Mouse (Mus musculus): ENCODE results near the gene Slc25a25.
"Not testable (repeated sequence)": the region's sequence is repeated elsewhere in the genome, so short reads cannot be mapped to it uniquely, and the experiment has no call there.

Gene Slc25a25

GRCm38 (mm10) chr2:32450881-32451844, at the start of gene Slc25a25:
Gene Slc25a25 (minus strand): TSS chr2:32451445.
- CTCF ChIA-PET: interaction anchor here (0.7 to 1.2 kb wide), 3 partner anchors 13 to 242 kb away, joined by 3 read pairs; no protein-coding TSS in a partner anchor

DNA sequence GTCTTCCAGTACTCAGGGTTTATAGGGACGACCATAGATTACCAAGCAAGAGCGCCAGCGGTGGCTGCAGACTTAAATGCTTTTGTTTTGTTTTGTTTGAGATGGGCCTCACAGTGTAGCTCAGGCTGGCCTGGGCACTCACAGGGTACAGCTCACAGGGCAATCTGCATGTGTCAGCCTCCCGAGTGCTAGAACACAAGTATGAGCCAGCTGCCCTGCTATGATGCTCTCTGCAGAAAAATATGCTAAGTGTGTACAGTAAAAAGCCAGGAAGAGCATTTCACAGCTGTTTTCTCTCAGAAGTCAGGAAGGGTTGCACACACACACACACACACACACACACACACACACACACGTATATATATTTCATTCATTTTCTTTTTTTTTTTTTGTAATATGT, 49.2 kb upstream of the Slc25a25 start:
- CTCF ChIA-PET: interaction anchor here (0.7 kb wide), 1 partner anchor 43 kb away, joined by 3 read pairs; no protein-coding TSS in a partner anchor

DNA sequence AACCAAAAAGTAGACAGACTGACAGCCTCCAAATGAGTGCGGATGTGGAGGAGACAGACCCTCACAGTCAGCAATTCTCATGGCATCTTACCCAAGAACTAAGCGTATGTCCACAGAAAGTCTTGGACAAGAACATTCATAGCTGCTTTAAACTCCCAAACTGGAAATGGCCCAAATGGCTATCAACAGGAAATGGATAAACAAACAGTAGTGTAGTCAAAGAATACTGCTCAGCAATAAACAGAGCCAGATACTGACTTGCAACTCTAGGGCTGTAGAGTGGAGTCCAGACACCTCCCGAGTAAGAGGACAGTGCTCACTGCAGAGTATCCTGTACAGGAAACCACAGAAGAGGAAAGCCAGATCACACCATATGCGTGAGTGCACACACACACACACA, 48.1 kb upstream of the Slc25a25 start:
- CTCF ChIA-PET: no interaction called here

DNA sequence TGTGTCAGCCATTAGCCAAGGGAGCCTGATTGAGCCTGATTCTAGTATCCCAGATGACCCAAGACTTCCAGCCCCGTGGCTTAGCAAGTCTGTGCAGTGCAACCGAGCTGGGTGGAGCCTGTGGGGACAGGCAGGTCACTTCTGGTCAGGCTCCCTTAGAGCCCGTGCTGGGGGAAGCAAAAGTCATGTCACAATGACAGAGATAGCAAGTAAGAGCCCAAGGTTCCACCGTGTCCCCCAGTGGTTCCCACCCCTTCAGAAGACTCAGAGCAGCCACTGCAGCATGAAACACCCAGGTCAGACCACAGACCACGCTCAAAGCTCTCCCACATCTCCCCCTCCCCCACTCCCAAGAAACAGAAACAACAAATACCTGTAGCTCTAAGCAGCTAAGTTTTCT, 44.9 kb upstream of the Slc25a25 start:
- CTCF ChIA-PET: interaction anchor here (1.0 to 1.1 kb wide), 2 partner anchors 38 to 49 kb away, joined by 4 read pairs; partner anchors contain the start of gene Fam102a

- CTCF ChIA-PET: interaction anchor here (0.5 to 1.1 kb wide), 4 partner anchors 39 to 402 kb away, joined by 3 to 4 read pairs (median 4); partner anchors contain the start of genes 6330409D20Rik and Fam102a
Measured at GRCm38 (mm10) chr2:32495185-32495726, 44.0 kb upstream of the Slc25a25 start.

- CTCF ChIA-PET: interaction anchor here (0.7 kb wide), 1 partner anchor 403 kb away, joined by 3 read pairs; no protein-coding TSS in a partner anchor
Measured at GRCm38 (mm10) chr2:32494522-32494921, 43.3 kb upstream of the Slc25a25 start.

DNA sequence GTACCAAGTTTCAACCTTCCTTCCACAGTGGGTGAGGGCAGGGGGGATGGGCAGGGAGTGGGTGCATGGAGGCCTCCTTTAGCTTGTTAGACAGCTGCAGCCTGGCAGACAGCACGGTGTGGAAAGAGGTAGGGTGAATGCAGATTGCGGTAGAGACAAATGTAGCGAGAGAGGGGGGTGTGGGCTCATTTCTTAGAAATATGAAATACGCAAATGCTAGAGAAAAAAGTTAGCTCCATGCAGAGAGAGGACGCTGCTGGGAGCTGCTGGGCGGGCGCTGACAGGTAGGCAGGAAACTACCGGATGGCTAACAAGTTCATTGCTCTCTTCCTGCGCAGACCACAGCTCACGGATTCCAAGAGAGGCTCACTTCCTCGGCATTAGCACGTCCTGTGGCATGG, 42.1 kb upstream of the Slc25a25 start:
- CTCF ChIA-PET: interaction anchor here (0.6 kb wide), 1 partner anchor 52 kb away, joined by 3 read pairs; no protein-coding TSS in a partner anchor

GRCm38 (mm10) chr2:32492661-32493060, 41.4 kb upstream of the Slc25a25 start:
- CTCF ChIA-PET: no interaction called here

DNA sequence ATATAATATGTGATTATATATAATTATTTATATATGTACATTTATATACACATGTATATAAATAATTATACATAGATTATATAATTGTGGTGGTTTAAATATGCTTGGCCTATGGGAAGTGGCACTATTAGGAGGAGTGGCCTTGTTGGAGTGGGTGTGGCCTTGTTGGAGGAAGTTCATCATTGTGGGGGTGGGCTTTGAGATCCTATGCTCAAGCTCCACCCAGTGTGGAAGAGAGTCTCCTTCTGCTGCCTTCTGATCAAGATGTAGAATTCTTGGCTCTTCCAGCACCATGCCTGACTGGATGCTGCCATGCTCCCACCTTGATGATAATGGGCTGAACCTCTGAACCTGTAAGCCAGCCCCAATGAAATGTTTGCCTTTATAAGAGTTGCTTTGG, 39.5 kb upstream of the Slc25a25 start:
- CTCF ChIA-PET: interaction anchor here (0.9 kb wide), 1 partner anchor 44 kb away, joined by 3 read pairs; the partner anchor contains the start of gene Fam102a

DNA sequence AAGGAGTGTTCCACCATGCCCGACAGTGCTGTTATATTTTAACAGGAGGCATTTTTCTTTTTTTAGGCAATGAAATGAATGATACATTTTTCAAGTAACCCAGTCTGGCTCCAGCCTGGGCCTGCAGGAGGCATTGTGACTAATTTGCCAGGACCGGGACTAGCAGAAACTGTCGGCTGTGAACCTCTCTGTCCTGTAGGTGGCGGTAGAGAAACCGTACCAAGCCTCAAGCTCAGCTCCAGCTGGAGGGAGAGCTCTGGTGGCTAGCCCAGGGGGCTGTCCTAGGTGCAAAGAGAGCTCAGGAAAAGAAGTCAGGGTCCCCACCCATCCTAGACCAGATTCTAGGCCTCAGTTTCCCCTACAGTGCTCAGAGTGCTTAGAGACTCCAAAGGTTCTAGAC, 37.4 kb upstream of the Slc25a25 start:
- CTCF ChIA-PET: interaction anchor here (1.3 to 1.4 kb wide), 2 partner anchors 49 to 76 kb away, joined by 3 to 7 read pairs; no protein-coding TSS in a partner anchor

GRCm38 (mm10) chr2:32487124-32487623, 35.9 kb upstream of the Slc25a25 start:
- CTCF ChIA-PET: interaction anchor here (0.9 to 1.4 kb wide), 4 partner anchors 20 to 90 kb away, joined by 3 to 22 read pairs (median 5); no protein-coding TSS in a partner anchor

DNA sequence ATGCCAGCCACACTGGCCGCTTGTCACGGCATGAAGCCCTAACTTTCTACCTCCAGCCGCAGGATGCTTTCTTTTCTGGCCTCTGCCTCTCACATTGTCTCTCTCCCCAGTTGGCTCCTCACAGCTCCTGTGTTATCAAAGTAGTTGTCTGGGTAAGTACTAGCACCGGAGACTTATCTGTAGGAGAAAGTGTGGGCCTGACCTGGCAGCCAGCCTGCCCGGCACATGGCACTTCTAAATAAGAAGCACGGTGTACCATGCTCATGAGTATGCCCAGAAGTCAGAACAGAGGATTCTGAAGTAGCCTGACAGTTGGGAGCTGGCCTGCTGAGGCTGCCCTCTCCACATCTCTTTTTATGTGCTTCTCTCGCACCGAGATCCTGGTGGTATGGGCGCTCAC, 34.9 kb upstream of the Slc25a25 start:
- CTCF ChIA-PET: interaction anchor here (0.6 to 1.1 kb wide), 2 partner anchors 19 to 89 kb away, joined by 3 read pairs; no protein-coding TSS in a partner anchor

GRCm38 (mm10) chr2:32485751-32486150, 34.5 kb upstream of the Slc25a25 start:
- CTCF ChIA-PET: interaction anchor here (0.6 kb wide), 1 partner anchor 53 kb away, joined by 3 read pairs; no protein-coding TSS in a partner anchor

GRCm38 (mm10) chr2:32484933-32485332, 33.7 kb upstream of the Slc25a25 start:
- CTCF ChIA-PET: no interaction called here

DNA sequence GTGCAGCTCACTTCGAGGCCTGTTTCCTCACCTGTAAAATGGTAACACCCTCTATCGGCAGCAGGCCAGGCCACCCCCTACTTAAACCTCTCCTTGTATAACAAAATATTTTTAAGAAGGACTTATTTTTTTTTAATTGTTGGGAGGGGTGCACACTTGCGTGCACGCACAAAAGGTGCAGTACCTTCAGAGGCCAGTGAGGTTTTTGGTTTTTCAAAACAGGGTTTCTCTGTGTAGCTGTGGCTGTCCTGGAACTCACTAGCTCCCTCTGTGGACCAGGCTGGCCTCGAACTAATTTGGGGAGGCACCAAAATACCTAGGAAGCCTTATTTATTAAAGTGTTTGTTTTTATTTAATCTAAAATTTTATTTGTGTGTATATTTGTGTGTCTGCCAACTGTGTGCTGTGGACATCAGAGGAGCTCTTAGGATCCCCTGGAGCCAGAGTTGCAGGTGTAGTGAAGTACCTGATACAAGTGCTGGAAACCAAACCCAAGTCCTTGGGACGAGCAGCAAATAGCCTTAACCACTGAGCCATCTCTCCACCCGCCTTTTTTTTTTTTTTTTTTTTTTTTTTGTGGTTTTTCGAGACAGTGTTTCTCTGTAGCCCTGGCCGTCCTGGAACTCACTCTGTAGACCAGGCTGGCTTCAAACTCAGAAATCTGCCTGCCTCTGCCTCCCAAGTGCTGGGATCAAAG, 32.1 kb upstream of the Slc25a25 start:
- CTCF ChIA-PET: no interaction called here

DNA sequence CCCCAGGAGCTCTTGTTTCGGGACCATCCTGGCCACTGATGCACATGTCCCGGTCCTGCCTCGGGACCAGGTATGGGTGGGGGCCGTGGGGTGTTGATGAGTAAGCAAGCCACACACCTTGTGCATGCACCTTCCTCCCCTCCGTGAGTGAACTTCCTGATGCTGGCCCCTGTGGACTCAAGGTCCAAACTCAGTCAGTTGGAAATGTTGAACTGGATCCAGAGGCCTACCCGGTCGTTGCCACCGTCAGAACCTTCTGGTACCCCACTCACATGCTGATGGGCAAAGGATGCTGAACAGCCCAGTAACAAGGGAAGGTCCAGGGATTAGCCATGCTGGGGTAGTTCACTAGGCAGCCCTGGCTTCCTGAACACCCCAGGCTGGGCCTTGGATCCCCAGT, 31.1 kb upstream of the Slc25a25 start:
- CTCF ChIA-PET: no interaction called here

- CTCF ChIA-PET: not testable (repeated sequence)
Measured at GRCm38 (mm10) chr2:32475361-32475760, 24.1 kb upstream of the Slc25a25 start.

DNA sequence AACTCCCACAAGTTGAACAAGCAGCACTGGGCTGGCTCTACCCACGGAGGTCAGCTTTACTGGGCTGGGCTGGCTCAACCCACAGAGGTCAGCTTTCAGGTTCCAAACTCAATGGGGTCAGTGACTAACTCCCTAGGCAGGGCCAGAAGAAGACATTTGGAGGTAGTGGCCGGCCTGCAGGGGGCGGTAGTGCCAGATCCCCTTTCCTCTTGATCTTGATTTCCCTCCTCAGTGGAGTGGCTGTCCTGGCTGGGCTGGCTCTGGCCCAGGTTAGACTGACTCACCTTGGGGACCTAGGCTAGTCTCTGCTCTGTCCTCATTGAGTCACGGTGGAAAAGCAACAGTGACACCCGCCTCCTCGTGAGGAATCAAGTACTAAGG, 20.4 kb upstream of the Slc25a25 start:
- CTCF ChIA-PET: no interaction called here

GRCm38 (mm10) chr2:32471001-32471680, 19.9 kb upstream of the Slc25a25 start:
- CTCF ChIA-PET: no interaction called here

DNA sequence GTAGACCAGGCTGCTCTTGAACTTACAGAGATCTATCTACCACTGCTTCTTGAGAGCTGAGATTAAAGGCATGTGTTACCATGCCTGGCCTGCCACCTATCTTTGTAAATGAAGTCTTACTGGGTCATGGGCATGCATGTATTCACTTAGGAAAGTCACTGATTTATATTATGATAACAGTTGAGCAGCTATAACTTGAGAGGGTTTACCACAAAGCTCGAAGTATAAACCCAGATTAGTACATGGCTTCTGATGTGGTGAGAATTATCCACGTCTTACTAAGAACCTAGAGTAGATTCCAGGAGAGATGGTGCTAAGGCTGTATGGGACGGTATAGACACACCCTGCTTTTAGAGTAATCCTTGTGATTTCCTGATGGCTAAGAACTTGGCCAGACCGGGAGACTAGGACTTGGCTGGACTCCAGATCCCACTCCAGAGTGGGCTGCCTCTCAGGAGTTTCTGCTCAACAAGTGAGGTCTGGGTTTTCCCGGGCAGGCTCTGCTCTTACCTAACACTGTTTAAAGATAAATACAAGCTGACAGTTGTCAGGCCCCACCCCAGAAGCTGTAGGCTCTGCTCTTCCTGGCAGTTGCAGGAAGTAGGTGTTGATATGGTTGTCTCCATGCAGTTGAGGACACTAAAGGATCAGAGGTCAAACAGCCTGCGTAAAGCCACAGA, 13.1 kb upstream of the Slc25a25 start:
- CTCF ChIA-PET: interaction anchor here (0.6 kb wide), 1 partner anchor 58 kb away, joined by 8 read pairs; no protein-coding TSS in a partner anchor

Data from spleen, embryonic (tissue).